Mouse (Mus musculus) lung, postnatal 0 days (tissue): ENCODE results near the gene Mdm2.

Source experiments
- CTCF ChIP-seq: IDR thresholded peaks from 2 replicates; pipeline ENCODE4 v1.5.1; 2016; ENCODE audit warnings: antibody characterized with exemption, mild to moderate bottlenecking
- EP300 ChIP-seq: IDR thresholded peaks from 2 replicates; pipeline ENCODE4 v1.6.1; 2016; ENCODE audit warnings: antibody characterized with exemption, mild to moderate bottlenecking, control low read depth

GRCm38 (mm10) chr10:117696021-117696826 lies 14.3 kb downstream of the Mdm2 start:
- TF ChIP-seq CTCF (no peak), EP300 (no peak)
